Mouse (Mus musculus): ENCODE results near the gene Ikzf4.

- no peak for TF ChIP-seq EP300 (IDR thresholded peaks at IDR 0.05; ENCODE audit: low read depth)
- no peak for TF ChIP-seq CTCF (IDR thresholded peaks at IDR 0.05; ENCODE audit: low read depth)
Observed at GRCm38 (mm10) chr10:128659490-128659889, 13.7 kb upstream of the Ikzf4 start.

All from liver, embryonic 14.5 days (tissue).